Mouse (Mus musculus) intestine, embryonic 16.5 days (tissue): Measurements from ENCODE around the gene Rrp36. TPM values are rescaled to one million over a fixed set of nuclear protein-coding genes. Genes with fewer than 3 reads are reported as not detected.

Source experiments
- ATAC-seq: fragments of 200-750 bp; cut with Nextera tagmentation; 2 replicates; pipeline ENCODE4 v1.8.0; 2017; ENCODE audit warnings: moderate TSS enrichment, moderate library complexity
- H3K27ac ChIP-seq: fragments of 300-500 bp; sonication (generic); 2 replicates; pipeline ENCODE4 v1.5.1; 2014; ENCODE audit warnings: mild to moderate bottlenecking, low read length
- H3K27me3 ChIP-seq: fragments of 300-500 bp; sonication (generic); replicated peaks from 2 replicates; pipeline ENCODE4 v1.6.1; 2014; ENCODE audit warnings: low read length, control low read depth, mixed read lengths; ENCODE audit not compliant: control insufficient read depth, insufficient read depth
- H3K36me3 ChIP-seq: fragments of 300-500 bp; sonication (generic); 2 replicates; pipeline ENCODE4 v1.6.1; 2014; ENCODE audit warnings: low read length, control low read depth; ENCODE audit not compliant: control insufficient read depth, insufficient read depth
- H3K4me1 ChIP-seq: fragments of 300-500 bp; sonication (generic); 2 replicates; pipeline ENCODE4 v1.6.1; 2014; ENCODE audit warnings: low read length, control low read depth, mixed read lengths; ENCODE audit not compliant: control insufficient read depth, insufficient read depth
- H3K4me2 ChIP-seq: fragments of 300-500 bp; sonication (generic); 2 replicates; pipeline ENCODE4 v1.6.1; 2014; ENCODE audit warnings: low read depth, low read length, control low read depth
- H3K4me3 ChIP-seq: fragments of 300-500 bp; sonication (generic); 2 replicates; pipeline ENCODE4 v1.5.1; 2014; ENCODE audit warnings: mild to moderate bottlenecking, low read length
- H3K9ac ChIP-seq: fragments of 300-500 bp; sonication (generic); 2 replicates; pipeline ENCODE4 v1.6.1; 2014; ENCODE audit warnings: low read depth, low read length
- H3K9me3 ChIP-seq: fragments of 300-500 bp; sonication (generic); 2 replicates; pipeline ENCODE4 v1.6.1; 2016; ENCODE audit warnings: low read length, control low read depth; ENCODE audit not compliant: control insufficient read depth
- WGBS: fragments of 180-500 bp; shearing (Covaris S2); extraction: QIAGEN DNeasy Blood & Tissue Kit; methylation state at CpG from one replicate; pipeline ENCODE4 v1.1.7; 2014; 5-methylcytosine and 5-hydroxymethylcytosine counted together
- polyA plus RNA-seq: library from polyadenylated mRNA; unstranded; fragments of >200 nt; fragmentation: Nextera tagmentation; extraction: Ambion mirVana; gene quantifications from 2 replicates; pipeline ENCODE4 v1.2.1, GENCODE M21; 2015

Rrp36 gene
- polyA plus RNA-seq, 1 experiment from 2014 or later = 67.4 TPM

DNA sequence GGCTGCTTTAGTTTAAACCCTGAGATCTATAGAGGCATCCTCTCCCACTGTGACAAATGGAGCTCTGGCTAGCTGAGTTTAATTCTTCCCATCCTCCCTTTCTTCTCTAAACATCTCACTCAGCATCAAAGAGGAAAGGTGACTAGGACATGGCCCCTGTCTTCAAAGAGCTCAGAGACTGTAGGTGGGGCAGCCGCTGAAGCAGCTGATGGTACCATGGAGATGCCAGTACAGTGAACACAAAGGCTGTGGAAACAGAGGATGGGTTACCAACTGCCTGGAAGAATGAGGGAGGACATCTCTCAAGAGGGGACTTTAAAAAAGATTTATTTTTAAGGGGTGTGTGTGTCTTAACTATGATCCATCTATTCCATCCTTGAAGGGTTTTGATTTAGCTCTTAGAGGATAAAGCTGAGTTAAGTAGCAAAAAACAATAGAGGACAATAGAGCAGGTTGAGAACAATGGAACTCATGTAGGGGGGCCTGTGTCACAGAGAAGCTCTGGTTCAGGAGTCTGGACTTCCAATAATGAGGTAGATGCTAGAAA lies 20.4 kb upstream of the Rrp36 start:
- Histone ChIP-seq H3K27ac (no peak overlapping the region), H3K36me3 (no peaks in the 10 kb centered on the region; the same call in 1 of the 2 replicates), H3K4me2 (no peak overlapping the region), H3K4me3 (no peak overlapping the region), H3K4me1 (peaks cover 8% of the 10 kb centered on the region), H3K27me3 (no peaks in the 10 kb centered on the region), H3K9ac (no peak overlapping the region), H3K9me3 (no peaks in the 10 kb centered on the region)
- no peak for ATAC-seq
- 72% methylated on average over 1 of the region's 1 CpGs for WGBS

DNA sequence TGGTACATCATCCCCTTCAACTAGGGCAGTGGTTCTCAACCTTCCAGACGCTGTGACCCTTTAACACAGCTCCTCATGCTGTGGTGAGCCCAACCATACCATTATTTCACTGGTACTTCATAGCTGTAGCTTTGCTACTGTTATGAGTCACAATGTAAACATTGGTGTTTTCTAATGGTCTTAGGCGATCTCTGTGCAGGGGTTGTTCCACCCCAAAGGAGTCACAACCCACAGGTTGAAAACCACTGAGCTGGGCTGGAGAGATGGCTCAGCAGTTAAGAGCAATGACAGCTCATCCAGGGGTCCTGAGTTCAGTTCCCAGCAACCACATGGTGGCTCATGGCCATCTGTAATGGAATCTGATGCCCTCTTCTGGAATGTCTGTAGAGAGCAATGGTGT lies 17.2 kb upstream of the Rrp36 start:
- 70% methylated on average over 2 of the region's 2 CpGs for WGBS
- H3K4me1 ChIP-seq = no peaks in the 10 kb centered on the region
- no peak for ATAC-seq
- no peak overlapping the region for H3K4me2 ChIP-seq
- H3K27me3 ChIP-seq = no peaks in the 10 kb centered on the region
- H3K27ac ChIP-seq = no peak overlapping the region
- no peak overlapping the region for H3K9ac ChIP-seq
- H3K4me3 ChIP-seq = no peak overlapping the region
- H3K36me3 ChIP-seq = peaks cover 4% of the 10 kb centered on the region; the same call in 1 of the 2 replicates
- no peaks in the 10 kb centered on the region for H3K9me3 ChIP-seq

DNA sequence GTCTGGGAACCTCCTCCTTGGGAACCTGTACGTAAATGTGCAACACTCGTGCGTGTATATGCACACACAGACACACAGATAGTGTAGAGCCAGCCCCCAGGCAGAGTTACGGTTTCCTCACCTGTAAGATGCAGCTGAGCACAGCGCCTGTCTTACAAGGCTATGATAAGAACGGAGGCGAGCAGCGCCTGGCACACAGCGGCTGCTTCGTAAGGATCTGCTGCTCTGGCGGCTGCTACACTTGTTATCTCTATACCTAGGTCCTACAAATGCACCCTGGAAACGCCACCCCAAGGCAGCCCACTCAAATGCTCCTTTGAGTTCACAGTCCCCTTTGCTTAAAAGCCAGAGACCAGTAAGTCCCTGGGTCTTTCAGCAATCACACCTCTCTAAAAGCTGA lies 16.5 kb upstream of the Rrp36 start:
- Histone ChIP-seq H3K36me3 (peaks cover 9% of the 10 kb centered on the region; the same call in 1 of the 2 replicates), H3K4me2 (no peak overlapping the region), H3K4me3 (no peak overlapping the region), H3K27ac (no peak overlapping the region), H3K9me3 (no peaks in the 10 kb centered on the region), H3K9ac (no peak overlapping the region), H3K4me1 (no peaks in the 10 kb centered on the region), H3K27me3 (no peaks in the 10 kb centered on the region)
- no peak for ATAC-seq
- WGBS = 87% methylated on average over 12 of the region's 12 CpGs

DNA sequence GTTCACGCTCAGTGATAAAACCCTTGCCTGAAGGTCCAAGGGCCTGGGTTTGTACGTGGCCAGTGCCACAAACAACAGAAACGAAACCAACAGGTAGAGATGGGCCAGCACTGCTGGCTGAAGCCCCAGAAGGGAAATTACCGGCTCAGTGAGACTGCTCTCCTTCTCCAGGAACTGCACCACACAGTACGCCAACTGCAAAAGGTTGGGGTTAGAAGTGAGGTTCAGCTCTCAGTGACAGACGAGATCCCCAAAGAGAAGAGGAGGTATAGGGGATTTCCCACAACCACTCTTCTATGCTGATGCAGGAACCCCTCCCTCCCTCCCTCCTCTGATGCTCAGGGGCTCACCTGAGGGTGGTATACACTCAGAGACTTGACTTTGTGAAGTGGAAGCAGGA lies 11.8 kb upstream of the Rrp36 start:
- Histone ChIP-seq H3K4me1 (peaks cover 8% of the 10 kb centered on the region), H3K4me2 (no peak overlapping the region), H3K27me3 (no peaks in the 10 kb centered on the region), H3K9ac (no peak overlapping the region), H3K9me3 (no peaks in the 10 kb centered on the region), H3K27ac (no peak overlapping the region), H3K4me3 (no peak overlapping the region), H3K36me3 (peaks cover 31% of the 10 kb centered on the region; the same call in 1 of the 2 replicates)
- WGBS = 89% methylated on average over 6 of the region's 6 CpGs
- no peak for ATAC-seq

DNA sequence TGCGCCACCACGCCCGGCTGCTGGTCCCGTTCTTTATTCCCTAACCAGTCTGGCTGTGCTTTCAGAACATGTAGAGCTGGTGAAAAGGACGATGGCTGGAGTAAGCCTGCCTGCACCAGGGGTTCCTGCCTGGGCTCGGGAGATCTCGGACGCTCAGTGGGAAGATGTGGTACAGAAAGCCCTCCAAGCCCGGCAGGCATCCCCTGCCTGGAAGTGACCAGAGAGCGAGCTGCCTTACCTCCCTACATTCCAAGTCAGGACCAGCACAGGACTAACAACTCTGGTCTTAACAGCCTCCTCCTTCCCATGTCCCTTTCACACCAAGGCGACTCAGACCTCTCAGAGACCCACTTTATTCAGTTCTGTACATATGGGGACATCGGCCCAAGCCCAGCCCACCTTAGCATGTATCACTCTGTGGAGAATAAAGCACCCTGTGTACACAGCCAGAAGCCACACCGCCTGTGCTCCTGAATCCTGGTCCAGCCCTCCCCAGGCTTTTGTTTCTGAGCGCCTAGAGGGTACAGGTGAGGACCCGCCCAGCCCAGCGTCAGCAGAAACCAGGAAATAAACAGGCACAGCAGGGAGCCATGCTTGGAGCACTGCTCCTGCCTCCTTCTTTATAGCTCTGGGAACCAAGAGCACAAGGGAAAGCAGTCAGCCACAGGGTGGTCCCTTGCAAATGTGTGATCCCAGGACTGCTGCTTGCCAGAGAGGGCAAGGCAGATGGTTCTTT lies 8.7 kb upstream of the Rrp36 start:
- Histone ChIP-seq H3K27me3 (no peaks in the 10 kb centered on the region), H3K9me3 (no peaks in the 10 kb centered on the region), H3K27ac (no peak overlapping the region), H3K4me1 (peaks cover 26% of the 10 kb centered on the region), H3K9ac (no peak overlapping the region), H3K4me3 (no peak overlapping the region), H3K4me2 (no peak overlapping the region), H3K36me3 (peaks cover 31% of the 10 kb centered on the region; the same call in 1 of the 2 replicates)
- 83% methylated on average over 16 of the region's 16 CpGs for WGBS
- ATAC-seq = no peak

DNA sequence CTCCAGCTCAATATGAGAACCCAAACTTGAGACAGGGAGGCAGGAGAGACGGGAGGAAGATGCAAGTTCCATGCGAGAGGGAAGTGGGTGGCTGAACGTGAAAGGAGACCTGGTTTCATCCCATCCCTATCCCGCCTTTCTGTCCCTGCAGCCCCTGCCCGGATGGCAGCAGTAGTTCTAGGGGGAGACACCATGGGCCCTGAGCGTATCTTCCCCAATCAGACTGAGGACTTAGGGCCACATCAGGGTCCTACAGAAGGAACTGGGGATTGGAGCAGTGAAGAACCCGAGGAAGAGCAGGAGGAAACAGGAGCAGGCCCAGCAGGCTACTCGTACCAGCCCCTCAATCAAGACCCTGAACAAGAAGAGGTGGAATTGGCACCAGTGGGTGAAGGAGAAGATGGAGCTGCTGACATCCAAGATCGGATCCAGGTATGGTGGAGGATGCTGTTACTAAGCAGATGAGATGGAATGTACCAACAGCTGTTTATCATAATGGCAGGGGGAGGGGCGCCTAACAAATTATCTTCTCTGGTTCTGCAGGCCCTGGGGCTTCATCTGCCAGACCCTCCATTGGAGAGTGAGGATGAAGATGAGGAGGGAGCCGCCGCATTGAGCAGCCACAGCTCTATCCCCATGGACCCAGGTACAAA lies 7.4 kb upstream of the Rrp36 start:
- Histone ChIP-seq H3K27me3 (no peaks in the 10 kb centered on the region), H3K27ac (peak overlapping the region; percentile 27; the same call in 1 of the 2 replicates), H3K9me3 (no peaks in the 10 kb centered on the region), H3K4me1 (peaks cover 26% of the 10 kb centered on the region), H3K36me3 (peaks cover 32% of the 10 kb centered on the region), H3K4me3 (peak overlapping the region; percentile 74), H3K4me2 (peak overlapping the region; percentile 89), H3K9ac (peak overlapping the region; percentile 75)
- 21% methylated on average over 12 of the region's 12 CpGs for WGBS
- no peak for ATAC-seq

DNA sequence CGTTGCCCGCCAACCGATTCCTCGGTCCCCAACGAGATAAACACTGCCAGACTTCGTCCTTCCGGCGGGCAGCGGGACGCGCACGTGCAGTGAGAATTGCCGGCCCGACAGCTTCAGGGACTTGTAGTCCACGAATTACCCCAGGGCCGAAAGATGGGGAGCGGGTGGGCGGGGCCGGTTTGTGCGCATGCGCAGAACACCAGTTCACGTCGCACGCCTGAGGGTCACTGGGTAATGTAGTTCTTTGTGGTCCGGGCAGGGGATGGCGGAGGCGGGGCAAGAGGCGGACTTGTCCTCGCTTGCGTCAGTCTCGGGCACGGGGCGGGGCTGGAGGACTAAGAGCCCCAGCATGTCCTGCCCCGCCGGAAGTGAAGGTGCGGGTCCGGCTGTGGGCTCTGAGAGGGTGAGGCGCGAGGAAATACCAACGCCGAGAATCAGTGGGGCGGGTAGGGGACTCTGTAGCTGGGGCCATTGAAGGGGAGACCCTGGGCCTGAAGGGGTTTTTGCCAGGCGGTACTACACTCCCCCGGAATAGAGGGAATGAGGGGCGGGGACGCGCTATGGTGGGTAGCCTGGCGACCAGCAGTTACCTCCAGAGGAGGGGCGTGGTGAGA lies 6.7 kb upstream of the Rrp36 start, which contains the start of gene Klhdc3:
Gene Klhdc3 (minus strand): TSS at position 155 of the 614 bp plus-strand sequence.
- Histone ChIP-seq H3K4me1 (peaks cover 26% of the 10 kb centered on the region), H3K4me3 (peak within 1 kb of the TSS; percentile 74), H3K9me3 (no peaks in the 10 kb centered on the region), H3K9ac (peak within 1 kb of the TSS; percentile 79), H3K4me2 (peak within 1 kb of the TSS; percentile 89), H3K27me3 (no peaks in the 10 kb centered on the region), H3K36me3 (peaks cover 31% of the 10 kb centered on the region), H3K27ac (peak within 1 kb of the TSS; percentile 92)
- under 1% methylated on average over 49 of the region's 49 CpGs for WGBS
- peak; percentile 98 for ATAC-seq

DNA sequence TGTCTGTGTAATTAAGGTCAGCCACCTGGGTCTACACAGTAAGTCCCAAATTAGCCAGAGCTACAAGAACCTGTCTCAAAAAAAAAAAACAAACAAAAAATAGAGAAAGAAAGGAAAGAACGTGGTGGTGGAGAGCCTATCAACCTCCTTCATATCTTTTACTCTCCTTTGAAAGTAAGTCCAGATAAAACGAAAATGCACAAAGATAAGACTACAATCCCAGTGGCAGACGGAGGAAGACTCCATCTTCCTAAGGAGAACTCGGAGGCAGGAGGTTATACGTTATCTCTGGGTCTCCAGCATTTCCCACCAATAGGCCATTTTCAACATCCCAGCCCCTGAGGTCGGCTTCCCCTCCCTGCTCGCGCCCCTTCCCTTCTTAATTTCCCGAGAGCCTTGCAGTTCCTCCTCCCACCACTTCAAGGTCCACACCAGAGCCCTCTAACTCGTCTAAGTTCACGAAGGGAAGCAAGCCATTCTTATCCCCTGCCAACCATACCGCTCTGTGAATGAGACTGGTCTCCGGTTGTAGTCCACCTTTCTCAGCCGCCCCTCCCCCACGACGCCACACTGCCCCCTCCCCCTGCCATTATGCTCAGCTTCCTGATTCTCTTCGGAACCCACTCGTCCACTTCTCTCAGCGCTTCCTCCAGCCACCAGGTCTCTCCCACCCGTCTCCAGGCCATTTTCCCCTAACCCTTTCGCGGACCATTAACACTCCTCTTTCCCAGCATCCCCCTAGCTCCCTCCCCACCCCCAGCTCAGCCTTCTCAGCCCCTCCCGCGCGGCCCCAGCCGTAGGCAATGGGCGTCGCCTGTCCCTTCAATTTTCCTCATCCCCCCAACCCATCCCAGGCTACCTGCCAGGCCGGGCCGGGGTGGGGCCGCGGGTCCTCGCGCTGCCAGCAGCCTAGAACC lies 5.9 kb upstream of the Rrp36 start:
- Histone ChIP-seq H3K4me2 (peak overlapping the region; percentile 74), H3K27me3 (no peaks in the 10 kb centered on the region), H3K27ac (peak overlapping the region; percentile 92), H3K4me3 (peak overlapping the region; percentile 74), H3K9ac (peak overlapping the region; percentile 79), H3K9me3 (no peaks in the 10 kb centered on the region), H3K36me3 (peaks cover 24% of the 10 kb centered on the region), H3K4me1 (peaks cover 27% of the 10 kb centered on the region)
- no peak; the same call in 1 of the 2 replicates for ATAC-seq
- whole genome bisulfite sequencing = under 1% methylated on average over 34 of the region's 34 CpGs
